Mouse (Mus musculus) limb, embryonic 13.5 days (tissue): ENCODE measurements around the gene Auts2. TPM values are rescaled to one million over a fixed set of nuclear protein-coding genes. Genes with fewer than 3 reads are reported as not detected.

ENCODE experiments used
- ATAC-seq: fragments of 200-750 bp; cut with Nextera tagmentation; 2 replicates; pipeline ENCODE4 v1.8.0; 2017; ENCODE audit warnings: low read depth, moderate number of reproducible peaks, moderate TSS enrichment; ENCODE audit not compliant: low FRiP score
- H3K27ac ChIP-seq: fragments of 300-500 bp; sonication (generic); 2 replicates; pipeline ENCODE4 v1.5.1; 2015; ENCODE audit warnings: inconsistent platforms, mild to moderate bottlenecking, moderate library complexity
- H3K27me3 ChIP-seq: fragments of 300-500 bp; sonication (generic); 2 replicates; pipeline ENCODE4 v1.6.1; 2015; ENCODE audit warnings: mild to moderate bottlenecking, inconsistent platforms
- H3K36me3 ChIP-seq: fragments of 300-500 bp; sonication (generic); 2 replicates; pipeline ENCODE4 v1.6.1; 2015; ENCODE audit warnings: inconsistent platforms, mild to moderate bottlenecking, moderate library complexity
- H3K4me1 ChIP-seq: fragments of 300-500 bp; sonication (generic); 2 replicates; pipeline ENCODE4 v1.6.1; 2015; ENCODE audit warnings: inconsistent platforms
- H3K4me2 ChIP-seq: fragments of 300-500 bp; sonication (generic); replicated peaks from 2 replicates; pipeline ENCODE4 v1.6.1; 2015; ENCODE audit warnings: inconsistent platforms, mild to moderate bottlenecking, moderate library complexity
- H3K4me3 ChIP-seq: fragments of 300-500 bp; sonication (generic); 2 replicates; pipeline ENCODE4 v1.5.1; 2015; ENCODE audit warnings: moderate library complexity, mild to moderate bottlenecking, inconsistent platforms
- H3K9ac ChIP-seq: fragments of 300-500 bp; sonication (generic); 2 replicates; pipeline ENCODE4 v1.6.1; 2015; ENCODE audit warnings: mild to moderate bottlenecking, inconsistent platforms
- H3K9me3 ChIP-seq: fragments of 300-500 bp; sonication (generic); 2 replicates; pipeline ENCODE4 v1.6.1; 2016; ENCODE audit warnings: inconsistent platforms
- WGBS: fragments of 180-500 bp; shearing (Covaris S2); methylation state at CpG from one replicate; pipeline ENCODE4 v1.1.7; 2015; 5-methylcytosine and 5-hydroxymethylcytosine counted together
- polyA plus RNA-seq: library from polyadenylated mRNA; unstranded; fragments of >200 nt; fragmentation: Nextera tagmentation; extraction: Ambion mirVana; gene quantifications from 2 replicates; pipeline ENCODE4 v1.2.1, GENCODE M21; 2015

The Auts2 gene
- polyA plus RNA-seq, 1 experiment from 2014 or later = 55.1 TPM

- Histone ChIP-seq H3K27me3 (no peaks in the 10 kb centered on the region), H3K9ac (no peak overlapping the region), H3K4me1 (peaks cover 3% of the 10 kb centered on the region; the same call in 1 of the 2 replicates), H3K4me3 (no peak overlapping the region), H3K27ac (no peak overlapping the region), H3K9me3 (no peaks in the 10 kb centered on the region), H3K4me2 (no peak overlapping the region), H3K36me3 (peaks cover 6% of the 10 kb centered on the region)
- WGBS = 89% methylated on average over 11 of the region's 11 CpGs
- no peak for ATAC-seq
Measured at GRCm38 (mm10) chr5:132258882-132259281, 284.3 kb downstream of the Auts2 start.

GRCm38 (mm10) chr5:132255579-132255978, 287.6 kb downstream of the Auts2 start:
- ATAC-seq = no peak
- Histone ChIP-seq H3K27me3 (no peaks in the 10 kb centered on the region), H3K4me3 (no peak overlapping the region), H3K4me1 (peaks cover 7% of the 10 kb centered on the region; the same call in 1 of the 2 replicates), H3K9ac (no peak overlapping the region), H3K4me2 (no peak overlapping the region), H3K27ac (no peak overlapping the region), H3K36me3 (peaks cover 6% of the 10 kb centered on the region), H3K9me3 (no peaks in the 10 kb centered on the region)
- WGBS = 70% methylated on average over 8 of the region's 8 CpGs

GRCm38 (mm10) chr5:132249523-132249922, 293.6 kb downstream of the Auts2 start:
- no peaks in the 10 kb centered on the region for H3K36me3 ChIP-seq
- H3K27me3 ChIP-seq = no peaks in the 10 kb centered on the region
- H3K9ac ChIP-seq = no peak overlapping the region
- 68% methylated on average over 11 of the region's 11 CpGs for WGBS
- H3K4me3 ChIP-seq = no peak overlapping the region
- peaks cover 16% of the 10 kb centered on the region for H3K4me1 ChIP-seq
- H3K9me3 ChIP-seq = no peaks in the 10 kb centered on the region
- H3K27ac ChIP-seq = no peak overlapping the region
- ATAC-seq = no peak
- no peak overlapping the region for H3K4me2 ChIP-seq

- Histone ChIP-seq H3K4me2 (no peak overlapping the region), H3K9me3 (no peaks in the 10 kb centered on the region), H3K4me1 (peaks cover 16% of the 10 kb centered on the region), H3K4me3 (no peak overlapping the region), H3K36me3 (no peaks in the 10 kb centered on the region), H3K27me3 (no peaks in the 10 kb centered on the region), H3K9ac (no peak overlapping the region), H3K27ac (no peak overlapping the region)
- 58% methylated on average over 7 of the region's 7 CpGs for WGBS
- ATAC-seq = no peak
Measured at GRCm38 (mm10) chr5:132248069-132248468, 295.1 kb downstream of the Auts2 start.

- Histone ChIP-seq H3K9me3 (no peaks in the 10 kb centered on the region), H3K27ac (no peak overlapping the region), H3K27me3 (no peaks in the 10 kb centered on the region), H3K36me3 (no peaks in the 10 kb centered on the region), H3K4me1 (peaks cover 6% of the 10 kb centered on the region), H3K4me2 (no peak overlapping the region), H3K9ac (no peak overlapping the region), H3K4me3 (no peak overlapping the region)
- 61% methylated on average over 5 of the region's 5 CpGs for WGBS
- no peak for ATAC-seq
Measured at GRCm38 (mm10) chr5:132235460-132235859, 307.7 kb downstream of the Auts2 start.

- 87% methylated on average over 7 of the region's 7 CpGs for WGBS
- H3K4me1 ChIP-seq = peaks cover 15% of the 10 kb centered on the region
Measured at GRCm38 (mm10) chr5:132234471-132234870, 308.7 kb downstream of the Auts2 start.

GRCm38 (mm10) chr5:132231280-132232047, 311.7 kb downstream of the Auts2 start:
- H3K4me1 ChIP-seq = peaks cover 20% of the 10 kb centered on the region
- WGBS = 35% methylated on average over 10 of the region's 10 CpGs
- H3K4me3 ChIP-seq = no peak overlapping the region
- H3K27ac ChIP-seq = no peak overlapping the region
- H3K36me3 ChIP-seq = no peaks in the 10 kb centered on the region
- 0 out of 2 replicates have a peak, but pooled peaks have one; percentile 59 for ATAC-seq
- H3K9ac ChIP-seq = no peak overlapping the region
- 0 out of 2 replicates have a peak overlapping the region, but pooled peaks have one; percentile 9 for H3K4me2 ChIP-seq
- H3K9me3 ChIP-seq = no peaks in the 10 kb centered on the region
- no peaks in the 10 kb centered on the region for H3K27me3 ChIP-seq

More at GRCm38 (mm10) chr5:132234471-132234870, 308.7 kb downstream of the Auts2 start:
- Histone ChIP-seq H3K4me3 (no peak overlapping the region), H3K9ac (no peak overlapping the region), H3K4me2 (no peak overlapping the region), H3K36me3 (no peaks in the 10 kb centered on the region), H3K27me3 (no peaks in the 10 kb centered on the region), H3K27ac (no peak overlapping the region), H3K9me3 (no peaks in the 10 kb centered on the region)
- no peak for ATAC-seq

- Histone ChIP-seq H3K4me2 (peak overlapping the region; percentile 17), H3K9me3 (no peaks in the 10 kb centered on the region)
Measured at GRCm38 (mm10) chr5:132229644-132230357, 313.3 kb downstream of the Auts2 start.

GRCm38 (mm10) chr5:132229023-132229422, 314.1 kb downstream of the Auts2 start:
- Histone ChIP-seq H3K27ac (peak overlapping the region; percentile 44; the same call in 1 of the 2 replicates), H3K36me3 (peaks cover 6% of the 10 kb centered on the region), H3K4me1 (peaks cover 20% of the 10 kb centered on the region), H3K4me2 (peak overlapping the region; percentile 17), H3K27me3 (no peaks in the 10 kb centered on the region), H3K4me3 (no peak overlapping the region), H3K9ac (no peak overlapping the region), H3K9me3 (no peaks in the 10 kb centered on the region)
- WGBS = 71% methylated on average over 1 of the region's 1 CpGs
- no peak for ATAC-seq

More at GRCm38 (mm10) chr5:132229644-132230357, 313.3 kb downstream of the Auts2 start:
- Histone ChIP-seq H3K36me3 (peaks cover 6% of the 10 kb centered on the region), H3K9ac (no peak overlapping the region), H3K27ac (peak overlapping the region; percentile 44; the same call in 1 of the 2 replicates), H3K4me3 (no peak overlapping the region), H3K27me3 (no peaks in the 10 kb centered on the region), H3K4me1 (peaks cover 20% of the 10 kb centered on the region)
- WGBS = 27% methylated on average over 8 of the region's 8 CpGs
- no peak for ATAC-seq

- WGBS = 81% methylated on average over 12 of the region's 12 CpGs
- no peaks in the 10 kb centered on the region for H3K9me3 ChIP-seq
- peaks cover 2% of the 10 kb centered on the region for H3K36me3 ChIP-seq
- H3K4me2 ChIP-seq = no peak overlapping the region
- H3K9ac ChIP-seq = no peak overlapping the region
- no peaks in the 10 kb centered on the region for H3K27me3 ChIP-seq
- H3K4me3 ChIP-seq = no peak overlapping the region
- ATAC-seq = no peak
- H3K4me1 ChIP-seq = 0 out of 2 replicates have a peak, but pooled peaks cover 3% of the 10 kb centered on the region
- no peak overlapping the region for H3K27ac ChIP-seq
Measured at GRCm38 (mm10) chr5:132220376-132220930, 322.7 kb downstream of the Auts2 start.

GRCm38 (mm10) chr5:132216143-132216542, 327.0 kb downstream of the Auts2 start:
- H3K36me3 ChIP-seq = no peaks in the 10 kb centered on the region
- no peaks in the 10 kb centered on the region for H3K9me3 ChIP-seq
- no peak overlapping the region for H3K9ac ChIP-seq
- H3K27me3 ChIP-seq = no peaks in the 10 kb centered on the region
- ATAC-seq = no peak
- no peak overlapping the region for H3K4me3 ChIP-seq
- H3K4me2 ChIP-seq = no peak overlapping the region
- WGBS = 88% methylated on average over 2 of the region's 2 CpGs
- no peak overlapping the region for H3K27ac ChIP-seq
- peaks cover 25% of the 10 kb centered on the region for H3K4me1 ChIP-seq

- no peaks in the 10 kb centered on the region for H3K36me3 ChIP-seq
- H3K27me3 ChIP-seq = no peaks in the 10 kb centered on the region
- H3K4me2 ChIP-seq = no peak overlapping the region
- no peak overlapping the region for H3K9ac ChIP-seq
- H3K4me3 ChIP-seq = no peak overlapping the region
- H3K4me1 ChIP-seq = peaks cover 43% of the 10 kb centered on the region
- no peaks in the 10 kb centered on the region for H3K9me3 ChIP-seq
- WGBS = 27% methylated on average over 2 of the region's 2 CpGs
- no peak overlapping the region for H3K27ac ChIP-seq
- no peak for ATAC-seq
Measured at GRCm38 (mm10) chr5:132212446-132212845, 330.7 kb downstream of the Auts2 start.
